Mouse (Mus musculus): ENCODE measurements at regions not wholly inside any gene's neighbourhood (a gene's known extent, or its start where the extent isn't known, plus 50 kb on each side); places are given as distances from the start of the nearest gene placed in this dataset.

- H3K4me3 ChIP-seq = no peak overlapping the region
- TF ChIP-seq CTCF (conservative IDR thresholded peaks at IDR 0.05) = no peak
- H3K27ac ChIP-seq = no peak overlapping the region
- no peak for DNase-seq (ENCODE audit: low spot score in 2 of 2)
These were observed 330.9 kb upstream of the Actbl2 start for GRCm38 (mm10) chr13:110923936-110924335.

- DNase-seq (ENCODE audit: low spot score in 2 of 2) = no peak
- Histone ChIP-seq H3K27ac (no peak overlapping the region), H3K4me3 (no peak overlapping the region)
- TF ChIP-seq CTCF (conservative IDR thresholded peaks at IDR 0.05) = no peak
These were observed 329.9 kb upstream of the Actbl2 start for GRCm38 (mm10) chr13:110924897-110925296.

- no peak overlapping the region for H3K27ac ChIP-seq
- no peak for DNase-seq (ENCODE audit: low spot score in 2 of 2)
- no peak overlapping the region for H3K4me3 ChIP-seq
- no peak for TF ChIP-seq CTCF (conservative IDR thresholded peaks at IDR 0.05)
These were observed 326.7 kb upstream of the Actbl2 start for GRCm38 (mm10) chr13:110928143-110928542.

GRCm38 (mm10) chr13:110928894-110929293, 325.9 kb upstream of the Actbl2 start:
- Histone ChIP-seq H3K4me3 (no peak overlapping the region), H3K27ac (no peak overlapping the region)
- no peak for DNase-seq (ENCODE audit: low spot score in 2 of 2)
- TF ChIP-seq CTCF (conservative IDR thresholded peaks at IDR 0.05) = no peak

- no peak for TF ChIP-seq CTCF (conservative IDR thresholded peaks at IDR 0.05)
- H3K27ac ChIP-seq = no peak overlapping the region
- no peak overlapping the region for H3K4me3 ChIP-seq
- no peak for DNase-seq (ENCODE audit: low spot score in 2 of 2)
These were observed 325.2 kb upstream of the Actbl2 start for GRCm38 (mm10) chr13:110929579-110929978.

GRCm38 (mm10) chr13:110941587-110941986, 313.2 kb upstream of the Actbl2 start:
- DNase-seq (ENCODE audit: low spot score in 2 of 2) = no peak
- H3K4me3 ChIP-seq = no peak overlapping the region
- H3K27ac ChIP-seq = no peak overlapping the region
- TF ChIP-seq CTCF (conservative IDR thresholded peaks at IDR 0.05) = no peak

- peak; percentile 32 to 48 for DNase-seq (ENCODE audit: low spot score in 2 of 2)
- H3K27ac ChIP-seq = no peak overlapping the region
- no peak for TF ChIP-seq CTCF (conservative IDR thresholded peaks at IDR 0.05)
- H3K4me3 ChIP-seq = no peak overlapping the region
These were observed 311.7 kb upstream of the Actbl2 start for GRCm38 (mm10) chr13:110942986-110943644.

- no peak overlapping the region for H3K4me3 ChIP-seq
- TF ChIP-seq CTCF (conservative IDR thresholded peaks at IDR 0.05) = no peak
- no peak overlapping the region for H3K27ac ChIP-seq
- DNase-seq (ENCODE audit: low spot score in 2 of 2) = no peak
These were observed 310.8 kb upstream of the Actbl2 start for GRCm38 (mm10) chr13:110944061-110944460.

GRCm38 (mm10) chr13:110944683-110945082, 310.1 kb upstream of the Actbl2 start:
- TF ChIP-seq CTCF (conservative IDR thresholded peaks at IDR 0.05) = no peak
- DNase-seq (ENCODE audit: low spot score in 2 of 2) = no peak
- Histone ChIP-seq H3K4me3 (no peak overlapping the region), H3K27ac (no peak overlapping the region)

- DNase-seq (ENCODE audit: low spot score in 2 of 2) = no peak
- Histone ChIP-seq H3K27ac (no peak overlapping the region), H3K4me3 (no peak overlapping the region)
- TF ChIP-seq CTCF (conservative IDR thresholded peaks at IDR 0.05) = no peak
These were observed 294.6 kb upstream of the Actbl2 start for GRCm38 (mm10) chr13:110960212-110960611.

GRCm38 (mm10) chr13:110967109-110967508, 287.7 kb upstream of the Actbl2 start:
- Histone ChIP-seq H3K4me3 (no peak overlapping the region), H3K27ac (peak overlapping the region; percentile 82)
- DNase-seq (ENCODE audit: low spot score in 2 of 2) = no peak
- no peak for TF ChIP-seq CTCF (conservative IDR thresholded peaks at IDR 0.05)

- TF ChIP-seq CTCF (conservative IDR thresholded peaks at IDR 0.05) = peak; percentile 82
- no peak overlapping the region for H3K4me3 ChIP-seq
- peak overlapping the region; percentile 82 for H3K27ac ChIP-seq
- peak; percentile 80 to 89 for DNase-seq (ENCODE audit: low spot score in 2 of 2)
These were observed 286.9 kb upstream of the Actbl2 start for GRCm38 (mm10) chr13:110967626-110968506.

GRCm38 (mm10) chr13:110968507-110968905, 286.3 kb upstream of the Actbl2 start:
- no peak for DNase-seq (ENCODE audit: low spot score in 2 of 2)
- peak; percentile 31; the same call in 1 of the 2 replicates for TF ChIP-seq CTCF (conservative IDR thresholded peaks at IDR 0.05)
- H3K27ac ChIP-seq = peak overlapping the region; percentile 82
- no peak overlapping the region for H3K4me3 ChIP-seq
